Mouse (Mus musculus): ENCODE data around the gene Frmd4b. TPM values are rescaled to one million over a fixed set of nuclear protein-coding genes. Genes with fewer than 3 reads are reported as not detected.

Frmd4b gene
- polyA plus RNA-seq, 1 experiment from 2014 or later: 27.1 TPM

- Histone ChIP-seq H3K36me3 (peaks cover 37% of the 10 kb centered on the region), H3K27ac (no peak overlapping the region; the same call in 1 of the 2 replicates), H3K4me1 (replicated peaks) (no peaks in the 10 kb centered on the region), H3K4me2 (replicated peaks) (no peak overlapping the region), H3K4me3 (replicated peaks) (no peak overlapping the region), H3K9ac (replicated peaks) (no peak overlapping the region), H3K9me3 (no peaks in the 10 kb centered on the region), H3K27me3 (no peaks in the 10 kb centered on the region)
- WGBS: 69% methylated on average over 11 of the region's 11 CpGs
- no peak for ATAC-seq
These were observed 312.3 kb downstream of the Frmd4b start for GRCm38 (mm10) chr6:97305010-97305409.

DNA sequence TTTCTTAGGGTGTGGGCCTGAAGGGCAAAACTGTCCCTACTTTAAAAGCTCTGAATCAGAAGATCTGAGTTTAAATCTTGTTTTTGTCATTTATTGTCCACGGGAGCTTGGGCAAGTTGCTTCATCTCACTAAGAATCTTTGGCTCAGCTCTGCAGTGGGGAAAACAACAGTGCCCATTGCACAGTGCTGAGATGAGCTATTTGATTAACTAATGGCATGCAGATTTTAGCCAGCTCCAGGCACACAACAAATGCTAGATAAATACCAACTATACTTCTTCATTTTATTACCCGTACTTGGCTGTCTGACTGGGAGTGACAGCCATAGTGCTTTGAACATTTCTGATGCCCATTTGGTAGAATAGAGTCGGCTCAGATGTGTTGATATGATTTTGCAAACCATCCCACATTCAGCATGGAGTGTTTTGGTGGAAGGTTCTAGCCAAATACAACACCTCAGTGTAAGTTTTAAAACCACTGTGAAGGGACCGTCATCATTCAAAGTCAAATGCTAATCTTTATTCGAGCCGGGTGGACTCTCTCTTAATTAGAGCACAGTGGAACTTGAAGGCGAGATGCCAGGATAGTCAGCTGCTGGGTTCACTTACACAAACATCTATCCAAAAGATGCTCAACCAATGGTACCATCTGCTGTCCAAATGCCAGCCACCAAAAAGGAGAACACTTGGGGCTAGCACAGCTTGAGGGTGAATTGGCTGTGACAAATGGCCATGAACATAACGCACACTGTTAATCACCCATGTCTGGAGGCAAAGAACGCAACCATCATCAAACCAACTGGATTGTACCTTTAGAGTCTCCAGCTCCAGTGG lies 313.8 kb downstream of the Frmd4b start:
- peaks cover 44% of the 10 kb centered on the region for H3K36me3 ChIP-seq

GRCm38 (mm10) chr6:97302303-97302702 lies 315.0 kb downstream of the Frmd4b start:
- no peak overlapping the region for H3K27ac ChIP-seq
- H3K4me2 ChIP-seq (replicated peaks): no peak overlapping the region
- no peak for ATAC-seq
- no peak overlapping the region for H3K4me3 ChIP-seq (replicated peaks)
- 81% methylated on average over 7 of the region's 7 CpGs for WGBS
- no peaks in the 10 kb centered on the region for H3K4me1 ChIP-seq (replicated peaks)
- peaks cover 54% of the 10 kb centered on the region for H3K36me3 ChIP-seq
- H3K9me3 ChIP-seq: no peaks in the 10 kb centered on the region
- no peak overlapping the region for H3K9ac ChIP-seq (replicated peaks)
- no peaks in the 10 kb centered on the region for H3K27me3 ChIP-seq

More for the DNA sequence above, 313.8 kb downstream of the Frmd4b start:
- Histone ChIP-seq H3K9me3 (no peaks in the 10 kb centered on the region), H3K4me1 (replicated peaks) (no peaks in the 10 kb centered on the region), H3K4me2 (replicated peaks) (no peak overlapping the region), H3K4me3 (replicated peaks) (no peak overlapping the region), H3K27me3 (no peaks in the 10 kb centered on the region), H3K9ac (replicated peaks) (no peak overlapping the region), H3K27ac (no peak overlapping the region)
- WGBS: 89% methylated on average over 9 of the region's 9 CpGs
- ATAC-seq: no peak

GRCm38 (mm10) chr6:97300659-97301058 lies 316.7 kb downstream of the Frmd4b start:
- no peak for ATAC-seq
- Histone ChIP-seq H3K4me1 (replicated peaks) (no peaks in the 10 kb centered on the region), H3K36me3 (peaks cover 59% of the 10 kb centered on the region), H3K27ac (no peak overlapping the region), H3K4me3 (replicated peaks) (no peak overlapping the region), H3K9ac (replicated peaks) (no peak overlapping the region), H3K9me3 (no peaks in the 10 kb centered on the region), H3K4me2 (replicated peaks) (no peak overlapping the region), H3K27me3 (no peaks in the 10 kb centered on the region)
- 94% methylated on average over 6 of the region's 6 CpGs for WGBS

- WGBS: 91% methylated on average over 6 of the region's 6 CpGs
- no peaks in the 10 kb centered on the region for H3K9me3 ChIP-seq
- no peak overlapping the region for H3K4me3 ChIP-seq (replicated peaks)
- no peaks in the 10 kb centered on the region for H3K27me3 ChIP-seq
- H3K27ac ChIP-seq: no peak overlapping the region
- no peaks in the 10 kb centered on the region for H3K4me1 ChIP-seq (replicated peaks)
- no peak overlapping the region for H3K4me2 ChIP-seq (replicated peaks)
- no peak for ATAC-seq
- peaks cover 60% of the 10 kb centered on the region for H3K36me3 ChIP-seq
- H3K9ac ChIP-seq (replicated peaks): no peak overlapping the region
These were observed 317.2 kb downstream of the Frmd4b start for GRCm38 (mm10) chr6:97300180-97300579.

GRCm38 (mm10) chr6:97297151-97297550 lies 320.2 kb downstream of the Frmd4b start:
- Histone ChIP-seq H3K4me2 (replicated peaks) (no peak overlapping the region), H3K27ac (no peak overlapping the region), H3K27me3 (no peaks in the 10 kb centered on the region), H3K9ac (replicated peaks) (no peak overlapping the region), H3K4me1 (replicated peaks) (no peaks in the 10 kb centered on the region), H3K9me3 (no peaks in the 10 kb centered on the region), H3K4me3 (replicated peaks) (no peak overlapping the region), H3K36me3 (peaks cover 70% of the 10 kb centered on the region)
- ATAC-seq: no peak
- WGBS: 91% methylated on average over 3 of the region's 3 CpGs

DNA sequence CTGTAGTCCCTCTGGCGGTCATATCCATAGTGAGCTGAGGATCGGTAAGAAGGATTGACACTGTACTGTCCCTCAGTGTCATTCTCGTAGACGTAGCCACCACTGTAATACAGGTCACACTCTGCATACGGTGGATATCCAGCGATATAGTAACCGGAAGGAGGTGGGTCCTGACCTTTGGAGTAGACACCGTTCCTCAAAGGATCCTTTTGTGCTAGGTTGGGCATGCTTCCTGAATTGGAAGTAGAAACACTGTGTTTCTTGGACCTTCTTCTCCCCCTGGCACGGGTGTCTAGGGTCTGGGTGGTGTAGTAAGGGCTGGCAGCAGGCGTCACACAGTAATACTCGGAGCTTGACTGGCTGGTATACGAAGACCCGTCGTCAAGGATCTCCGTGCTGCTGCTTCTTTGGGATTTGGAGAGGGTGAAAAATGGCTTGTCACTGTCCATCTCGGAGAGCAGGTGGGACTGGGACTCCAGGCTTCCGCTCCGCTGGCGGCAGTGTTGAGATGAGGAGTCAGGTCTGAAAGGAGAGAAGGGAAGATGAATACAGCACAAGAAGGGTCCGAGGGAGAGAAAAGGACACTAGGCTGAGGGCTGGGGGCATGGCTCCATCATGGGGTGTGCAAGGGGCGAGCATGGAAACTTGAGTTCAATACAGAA lies 321.3 kb downstream of the Frmd4b start:
- Histone ChIP-seq H3K9ac (replicated peaks) (no peak overlapping the region), H3K27me3 (no peaks in the 10 kb centered on the region), H3K4me3 (replicated peaks) (no peak overlapping the region), H3K36me3 (peaks cover 80% of the 10 kb centered on the region), H3K4me1 (replicated peaks) (peaks cover 6% of the 10 kb centered on the region; the same call in 1 of the 2 replicates), H3K4me2 (replicated peaks) (no peak overlapping the region), H3K27ac (no peak overlapping the region), H3K9me3 (no peaks in the 10 kb centered on the region)
- 97% methylated on average over 21 of the region's 21 CpGs for WGBS
- no peak for ATAC-seq

DNA sequence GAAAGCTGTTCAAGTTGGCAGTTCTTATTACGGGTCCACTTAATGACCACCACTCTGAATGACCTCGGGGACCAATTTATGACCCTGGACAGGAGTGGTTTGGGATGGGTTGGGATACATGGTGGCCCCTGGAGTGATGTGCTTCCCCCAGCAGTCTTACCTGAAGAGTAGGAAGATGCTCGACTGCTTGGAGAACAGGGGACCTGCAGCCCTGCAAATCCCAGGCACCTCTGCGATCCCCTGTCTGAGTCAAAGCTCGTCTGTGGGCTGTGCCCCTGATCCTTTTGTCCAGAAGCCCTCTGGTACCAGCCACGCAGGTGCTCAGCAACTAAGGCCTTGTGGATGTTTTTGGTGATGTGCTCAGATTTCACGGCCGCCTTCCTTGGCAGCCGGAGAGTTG lies 321.9 kb downstream of the Frmd4b start:
- H3K36me3 ChIP-seq: peaks cover 76% of the 10 kb centered on the region
- H3K4me3 ChIP-seq (replicated peaks): no peak overlapping the region
- H3K4me2 ChIP-seq (replicated peaks): no peak overlapping the region
- ATAC-seq: no peak
- H3K27me3 ChIP-seq: no peaks in the 10 kb centered on the region
- H3K9ac ChIP-seq (replicated peaks): no peak overlapping the region
- no peaks in the 10 kb centered on the region for H3K9me3 ChIP-seq
- peaks cover 10% of the 10 kb centered on the region; the same call in 1 of the 2 replicates for H3K4me1 ChIP-seq (replicated peaks)
- no peak overlapping the region for H3K27ac ChIP-seq
- WGBS: 95% methylated on average over 9 of the region's 9 CpGs

DNA sequence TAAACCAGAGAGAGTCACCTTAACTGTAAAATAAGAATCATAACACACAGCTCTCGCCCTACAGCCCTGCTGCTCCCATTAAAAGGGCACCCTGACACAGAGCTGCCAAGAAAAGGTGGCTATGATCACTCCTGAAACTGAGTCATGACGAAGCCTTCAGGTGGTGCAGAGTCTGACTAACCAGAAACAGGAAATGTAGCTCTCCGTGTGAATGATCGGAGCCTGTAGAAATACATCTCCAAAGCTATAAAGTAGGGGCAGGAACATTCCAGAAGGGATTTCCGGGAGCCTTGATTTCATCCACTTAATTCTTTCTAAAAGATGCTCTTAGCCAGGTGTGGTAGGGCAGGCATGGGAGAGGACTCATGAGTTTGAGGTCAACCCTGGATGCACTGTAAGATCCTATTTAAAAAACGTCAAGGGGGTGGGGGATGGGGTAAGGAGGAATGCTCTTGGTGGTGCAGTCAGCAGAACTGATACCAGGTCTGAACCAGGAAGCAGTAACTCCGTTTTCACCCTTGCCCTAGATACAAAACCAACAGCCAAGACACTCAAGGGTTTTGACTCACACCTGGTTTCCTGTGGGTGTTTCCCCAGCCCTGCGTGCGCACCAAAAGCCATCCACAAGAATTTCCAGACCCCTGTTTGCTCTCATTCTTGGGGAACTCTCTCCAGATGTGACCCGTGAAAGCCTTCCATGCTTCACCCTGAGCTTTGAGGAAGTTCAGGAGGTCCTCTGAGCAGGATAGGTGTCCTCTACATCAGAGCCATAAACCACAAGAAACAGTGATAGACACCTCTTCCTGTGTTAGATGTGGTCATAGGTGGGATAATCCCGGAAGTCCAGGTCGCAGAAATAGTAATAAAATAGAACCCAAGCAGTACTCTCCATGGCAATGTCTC lies 323.4 kb downstream of the Frmd4b start:
- Histone ChIP-seq H3K4me1 (replicated peaks) (peaks cover 10% of the 10 kb centered on the region; the same call in 1 of the 2 replicates), H3K4me3 (replicated peaks) (no peak overlapping the region), H3K9me3 (no peaks in the 10 kb centered on the region), H3K9ac (replicated peaks) (no peak overlapping the region), H3K27ac (no peak overlapping the region), H3K27me3 (no peaks in the 10 kb centered on the region), H3K36me3 (peaks cover 64% of the 10 kb centered on the region), H3K4me2 (replicated peaks) (no peak overlapping the region)
- WGBS: 92% methylated on average over 12 of the region's 12 CpGs
- no peak for ATAC-seq

DNA sequence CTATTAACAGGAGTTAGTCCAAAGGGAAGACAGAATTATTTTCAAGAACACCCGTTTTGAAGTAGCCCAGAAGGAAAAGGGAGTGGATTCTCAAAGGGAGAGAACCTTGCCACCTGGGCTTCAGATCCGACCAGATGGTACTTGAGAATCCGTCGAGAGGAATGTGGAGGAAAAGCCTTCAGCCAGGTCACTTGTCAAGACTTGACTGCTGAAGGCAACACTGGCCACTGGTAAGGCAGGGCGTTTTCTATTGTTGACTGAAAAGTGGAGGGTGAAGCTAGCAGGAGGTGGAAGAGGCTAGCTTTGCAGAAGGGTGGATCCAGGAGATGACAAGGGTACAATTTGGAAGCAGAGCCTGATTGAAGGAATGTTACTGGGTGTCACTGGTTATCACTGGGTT lies 324.4 kb downstream of the Frmd4b start:
- H3K9me3 ChIP-seq: no peaks in the 10 kb centered on the region

GRCm38 (mm10) chr6:97292096-97292495 lies 325.2 kb downstream of the Frmd4b start:
- no peaks in the 10 kb centered on the region for H3K27me3 ChIP-seq
- H3K9ac ChIP-seq (replicated peaks): no peak overlapping the region
- H3K36me3 ChIP-seq: peaks cover 64% of the 10 kb centered on the region
- no peak overlapping the region for H3K4me2 ChIP-seq (replicated peaks)
- no peak for ATAC-seq
- no peak overlapping the region for H3K27ac ChIP-seq
- peaks cover 10% of the 10 kb centered on the region; the same call in 1 of the 2 replicates for H3K4me1 ChIP-seq (replicated peaks)
- H3K4me3 ChIP-seq (replicated peaks): no peak overlapping the region
- no peaks in the 10 kb centered on the region for H3K9me3 ChIP-seq
- 95% methylated on average over 3 of the region's 3 CpGs for WGBS

More for the DNA sequence above, 324.4 kb downstream of the Frmd4b start:
- 84% methylated on average over 5 of the region's 5 CpGs for WGBS
- no peaks in the 10 kb centered on the region for H3K27me3 ChIP-seq
- H3K4me3 ChIP-seq (replicated peaks): no peak overlapping the region
- peaks cover 64% of the 10 kb centered on the region for H3K36me3 ChIP-seq
- no peak overlapping the region for H3K27ac ChIP-seq
- no peak for ATAC-seq
- H3K4me2 ChIP-seq (replicated peaks): no peak overlapping the region
- no peak overlapping the region for H3K9ac ChIP-seq (replicated peaks)
- peaks cover 10% of the 10 kb centered on the region; the same call in 1 of the 2 replicates for H3K4me1 ChIP-seq (replicated peaks)

Measured in midbrain, embryonic 13.5 days (tissue).